In genomic region chr5:33272845-33273776, GRCm38 (mm10) we compare ENCODE assay signal across 1 mouse cellular context.
TF ChIP-seq lines count a peak whose summit lies in the region.

No protein-coding gene starts in this region.

TF ChIP-seq in CH12.LX, 34 proteins besides CTCF, POLR2A, EP300 and RAD21 (continued from another document):
- TF ChIP-seq PAX5 (IDR thresholded peaks at IDR 0.05; ENCODE audit: low read length): no peak
TF ChIP-seq in CH12.LX: peak in this region for 0.
